Mouse (Mus musculus) megakaryocyte-erythroid progenitor cell, adult 5 weeks (primary cell): ENCODE results near the gene Tmem217. TPM values are rescaled to one million over a fixed set of nuclear protein-coding genes. Genes with fewer than 3 reads are reported as not detected.

ENCODE experiments used
- polyA plus RNA-seq: library from polyadenylated mRNA; stranded (reverse); fragments of >175 nt; gene quantifications from 2 replicates; pipeline ENCODE4 v1.2.3, GENCODE M21; 2012

Gene Tmem217
- 0.18 TPM in 1 of 2 replicates, not detected in the other for polyA plus RNA-seq

DNA sequence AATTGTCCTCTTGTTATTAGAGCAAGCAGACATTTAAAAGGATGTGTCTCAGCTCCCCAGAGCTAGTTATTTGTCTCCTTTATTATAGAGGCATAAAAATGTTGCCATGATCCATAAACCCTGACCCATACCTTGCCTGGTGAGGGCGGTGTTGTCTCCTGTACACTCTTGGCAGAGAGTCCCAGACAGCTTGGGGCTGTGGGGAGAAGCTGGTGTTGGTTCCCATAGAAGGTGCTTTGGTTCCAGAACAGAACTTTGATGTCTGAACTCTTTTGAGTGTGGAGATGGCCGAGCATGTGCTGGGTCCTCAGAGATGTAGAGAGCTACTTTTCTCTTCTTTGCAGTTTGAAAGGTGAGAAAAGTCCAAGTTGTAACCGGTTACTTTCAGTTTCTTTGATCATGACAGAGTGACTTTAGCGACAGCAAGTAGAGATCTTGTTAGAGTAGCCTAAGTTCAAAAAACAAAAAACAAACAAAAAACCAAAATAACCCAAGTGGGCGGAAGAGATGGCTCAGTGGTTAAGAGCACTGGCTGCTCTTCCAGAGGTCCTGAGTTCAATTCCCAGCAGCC is at the start of gene Tmem217:
TSS of gene Tmem217 (minus strand) at position 224 of the 571 bp plus-strand sequence.

DNA sequence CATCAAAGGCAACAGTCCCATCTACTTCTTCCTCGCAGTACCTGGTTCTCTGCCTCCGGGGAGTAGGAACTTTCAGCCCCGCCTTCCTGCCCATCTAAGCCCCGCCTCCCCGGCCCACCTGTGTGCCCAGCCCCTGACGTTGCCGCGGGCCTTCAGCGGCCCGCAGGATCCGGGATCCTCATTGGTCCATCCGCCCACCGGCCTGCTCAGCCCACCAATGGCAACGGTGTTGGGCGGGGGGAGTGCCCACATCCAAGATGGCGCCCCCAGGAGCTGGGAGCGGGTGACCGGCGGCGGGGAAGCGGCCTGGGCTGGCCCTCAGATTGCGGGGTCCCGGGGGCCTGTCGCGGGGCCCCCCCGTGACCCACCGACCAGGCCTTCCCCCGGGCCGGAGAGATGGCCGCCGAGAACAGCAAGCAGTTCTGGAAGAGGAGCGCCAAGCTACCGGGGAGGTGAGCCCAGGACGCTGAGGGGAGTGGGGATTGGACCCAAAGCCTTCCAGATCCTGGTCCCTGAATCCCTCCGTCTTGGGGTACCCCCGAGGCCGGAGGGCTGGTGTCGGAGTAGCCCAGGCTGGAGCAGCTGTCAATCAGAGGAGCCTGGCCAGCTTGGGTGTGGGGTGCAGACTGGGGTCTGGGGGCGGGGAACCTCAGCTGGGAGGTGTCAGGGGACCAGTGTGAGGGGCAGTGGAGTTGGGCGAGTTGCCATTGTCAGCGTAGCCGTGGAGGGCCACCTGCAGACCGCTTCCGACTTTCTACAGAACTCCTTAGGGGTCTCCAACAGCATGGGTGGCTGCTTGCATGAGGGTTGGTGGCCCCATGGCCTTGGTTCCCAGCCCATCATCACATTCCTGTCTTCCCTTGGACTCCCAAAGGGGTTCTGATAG is 2.4 kb downstream of the Tmem217 start, which contains the start of the genes Gm17657 and Tbc1d22b:
TSS of gene Gm17657 (minus strand) at position 96 of the 886 bp plus-strand sequence.
TSS of gene Tbc1d22b (plus strand) at position 243 of the 886 bp plus-strand sequence.

DNA sequence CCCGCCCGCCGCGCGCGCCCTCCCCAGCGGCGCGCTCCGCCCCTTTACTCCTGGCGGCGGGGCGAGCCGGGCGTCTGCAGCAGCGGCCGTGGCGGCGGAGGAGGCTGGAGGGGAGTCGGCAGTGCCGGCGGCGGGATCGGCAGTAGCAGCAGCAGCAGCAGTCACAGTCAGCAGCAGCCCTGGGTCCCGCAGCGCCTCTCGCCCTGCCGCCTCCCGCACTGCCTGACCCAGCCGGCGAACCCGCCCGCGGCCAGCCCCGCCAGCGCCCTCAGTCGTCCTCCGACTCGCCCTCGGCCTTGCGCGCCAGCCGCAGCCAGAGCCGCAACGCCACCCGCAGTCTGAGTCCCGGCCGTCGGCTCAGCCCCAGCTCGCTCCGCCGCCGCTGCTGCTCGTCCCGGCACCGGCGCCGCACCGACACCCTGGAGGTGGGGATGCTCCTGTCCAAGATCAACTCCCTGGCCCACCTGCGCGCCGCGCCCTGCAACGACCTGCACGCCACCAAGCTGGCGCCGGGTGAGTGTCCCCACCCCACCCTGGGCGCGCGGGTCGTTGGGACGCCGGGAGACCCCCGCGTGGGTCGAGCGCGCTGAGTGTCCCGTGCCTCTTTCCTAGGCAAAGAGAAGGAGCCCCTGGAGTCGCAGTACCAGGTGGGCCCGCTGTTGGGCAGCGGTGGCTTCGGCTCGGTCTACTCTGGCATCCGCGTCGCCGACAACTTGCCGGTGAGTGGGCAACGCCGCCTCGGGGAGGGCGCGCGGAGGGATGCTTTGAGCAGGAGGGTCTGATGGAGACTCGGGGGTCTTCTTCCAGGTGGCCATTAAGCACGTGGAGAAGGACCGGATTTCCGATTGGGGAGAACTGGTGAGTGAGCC is 61.2 kb downstream of the Tmem217 start, which contains the start of gene Pim1:
TSS of gene Pim1 (plus strand) at position 41 of the 869 bp plus-strand sequence.

Other genes with a start within 250 kb of the Tmem217 start
- gene Pi16, start 234.7 kb downstream of the Tmem217 start, polyA plus RNA-seq = 19.9 and 35.3 TPM in 2 replicates
- 148 and 161 TPM in 2 replicates for gene Mtch1, start 204.5 kb downstream of the Tmem217 start, polyA plus RNA-seq
- gene Fgd2, start 191.5 kb downstream of the Tmem217 start, polyA plus RNA-seq = 71.5 and 73.8 TPM in 2 replicates
- 323 and 395 TPM in 2 replicates for gene Pim1, start 61.6 kb downstream of the Tmem217 start, polyA plus RNA-seq
- not detected in 2 replicates for gene Gm17657, start 2.7 kb downstream of the Tmem217 start, polyA plus RNA-seq
- gene Tbc1d22b, start 2.6 kb downstream of the Tmem217 start, polyA plus RNA-seq = 30.7 and 32.3 TPM in 2 replicates
- gene Rnf8, start 62.4 kb upstream of the Tmem217 start, polyA plus RNA-seq = 31.6 and 38.4 TPM in 2 replicates
- gene Gm28043, start 62.5 kb upstream of the Tmem217 start, polyA plus RNA-seq = 0.34 and 0.35 TPM in 2 replicates
- gene Cmtr1, start 108.2 kb upstream of the Tmem217 start, polyA plus RNA-seq = 69.2 and 71.1 TPM in 2 replicates
- 13.6 and 14.0 TPM in 2 replicates for gene Ccdc167, start 164.7 kb upstream of the Tmem217 start, polyA plus RNA-seq